Mouse (Mus musculus) left cerebral cortex, adult 2 months (tissue): Measurements from ENCODE around the gene Tma7. TPM values are rescaled to one million over a fixed set of nuclear protein-coding genes. Genes with fewer than 3 reads are reported as not detected.

Source experiments
- DNase-seq, 2 experiments: peaks; one replicate each; pipeline ENCODE4 v3.0.0; 2021 to 2022; ENCODE audit warnings: low spot score in 2 of 2, mixed read lengths in 1 of 2; ENCODE audit errors: extremely low spot score in 1 of 2
- H3K27ac ChIP-seq: fragments of 200-600 bp; 2 replicates; pipeline ENCODE4 v1.8.1; 2022
- H3K4me3 ChIP-seq: fragments of 200-600 bp; 2 replicates; pipeline ENCODE4 v1.8.1; 2022
- CTCF ChIP-seq: fragments of 200-600 bp; IDR thresholded peaks from 2 replicates; pipeline ENCODE4 v1.8.1; 2022; ENCODE audit warnings: antibody characterized with exemption, mild to moderate bottlenecking, moderate library complexity
- intact Hi-C: fragments of 180-260 bp; cut with DNase I; formaldehyde crosslinking; loops from one replicate; pipeline ENCODE4 v1.15.1; 2025
- total RNA-seq, 2 experiments: library from RNA; stranded (reverse); gene quantifications; 2 replicates each; pipeline ENCODE4 v1.2.3; 2021

Tma7 gene
- total RNA-seq, 2 experiments from 2014 or later, result 312 to 332 TPM

DNA sequence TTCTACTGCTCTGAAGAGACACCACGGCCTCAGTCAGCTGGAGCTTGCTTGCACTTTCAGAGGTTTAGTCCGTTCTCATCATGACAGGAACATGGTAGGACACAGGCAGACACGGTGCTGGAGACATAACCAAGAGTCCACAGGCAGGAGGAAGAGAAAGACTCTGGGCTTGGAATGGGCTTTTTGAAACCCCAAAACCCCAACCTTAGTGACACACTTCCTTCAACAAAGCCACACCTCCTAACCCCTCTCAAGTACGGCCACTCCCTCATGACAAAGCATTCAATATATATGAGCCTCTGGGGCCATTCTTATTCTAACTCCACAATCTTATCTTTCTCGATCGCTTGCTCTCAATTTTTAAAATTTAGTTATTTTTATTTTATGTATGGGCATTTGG, 50.0 kb downstream of the Tma7 start:
- no peak overlapping the region for H3K4me3 ChIP-seq
- no peak for TF ChIP-seq CTCF
- H3K27ac ChIP-seq, result no peak overlapping the region
- intact Hi-C loops, result no loop called here
- no peak for DNase-seq

DNA sequence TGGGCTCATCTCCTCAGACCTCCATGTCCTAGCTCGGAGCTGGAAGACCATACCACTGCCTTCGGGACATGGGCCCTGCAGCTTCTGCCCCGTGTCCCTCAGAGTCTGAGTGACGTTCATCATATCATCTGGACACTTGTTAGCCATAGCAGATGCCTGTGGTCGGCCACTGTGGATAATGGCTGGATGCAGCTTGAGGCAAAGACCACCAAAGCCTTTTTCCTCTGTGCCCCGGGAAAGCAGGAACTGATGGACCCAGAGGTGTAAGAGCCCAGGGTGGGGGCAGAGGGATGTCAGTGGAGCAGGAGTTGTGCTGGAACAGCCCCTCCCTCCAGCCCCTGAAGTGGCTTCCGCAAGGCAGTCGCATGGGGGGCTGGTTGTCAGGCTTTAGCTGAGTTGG, 50.7 kb downstream of the Tma7 start:
- Histone ChIP-seq H3K27ac (no peak overlapping the region), H3K4me3 (no peak overlapping the region)
- no peak for TF ChIP-seq CTCF
- no peak for DNase-seq
- intact Hi-C loops, result no loop called here

DNA sequence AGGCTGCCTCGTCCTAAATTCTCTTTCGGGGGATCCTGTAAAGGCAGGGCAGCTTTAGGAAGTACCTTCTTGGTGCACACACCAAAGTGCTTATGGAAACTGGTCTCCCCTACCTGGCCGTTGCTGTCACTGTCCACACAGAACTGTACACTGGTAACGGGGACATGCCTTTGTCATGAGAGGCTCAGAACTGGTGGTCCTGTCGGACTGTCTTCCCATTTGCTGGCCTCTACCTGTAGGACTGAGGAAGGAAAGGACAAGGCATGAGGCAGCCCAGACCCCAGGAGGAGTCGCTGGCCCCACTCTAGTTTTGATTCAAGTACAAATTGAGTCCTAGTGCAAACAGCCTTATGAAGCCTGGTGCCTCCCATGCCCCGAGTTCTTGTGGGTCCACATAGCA, 51.4 kb downstream of the Tma7 start:
- Histone ChIP-seq H3K27ac (no peak overlapping the region), H3K4me3 (no peak overlapping the region)
- no peak for DNase-seq
- TF ChIP-seq CTCF, result no peak
- intact Hi-C loops, result no loop called here

DNA sequence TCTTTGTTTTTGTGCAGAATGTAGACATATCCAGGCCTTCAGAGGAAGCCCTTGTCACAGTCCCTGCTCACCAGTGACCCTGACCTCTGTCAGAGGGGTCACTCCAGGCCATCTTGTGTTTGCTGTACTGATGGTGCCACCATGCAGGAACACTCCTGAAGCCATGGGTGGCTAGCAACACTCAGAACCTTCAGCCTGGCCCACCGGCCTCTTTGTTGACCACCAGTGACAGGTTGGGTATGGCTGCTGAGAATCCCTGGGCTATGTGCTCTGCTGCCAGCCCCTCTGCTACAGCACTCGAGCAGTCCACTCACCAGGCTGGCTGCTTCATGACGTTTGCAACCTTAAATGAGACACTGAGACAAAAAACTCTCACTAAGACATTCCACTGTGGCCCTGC, 52.1 kb downstream of the Tma7 start:
- H3K27ac ChIP-seq, result no peak overlapping the region
- DNase-seq, result no peak
- intact Hi-C loops, result no loop called here
- TF ChIP-seq CTCF, result no peak
- H3K4me3 ChIP-seq, result no peak overlapping the region

DNA sequence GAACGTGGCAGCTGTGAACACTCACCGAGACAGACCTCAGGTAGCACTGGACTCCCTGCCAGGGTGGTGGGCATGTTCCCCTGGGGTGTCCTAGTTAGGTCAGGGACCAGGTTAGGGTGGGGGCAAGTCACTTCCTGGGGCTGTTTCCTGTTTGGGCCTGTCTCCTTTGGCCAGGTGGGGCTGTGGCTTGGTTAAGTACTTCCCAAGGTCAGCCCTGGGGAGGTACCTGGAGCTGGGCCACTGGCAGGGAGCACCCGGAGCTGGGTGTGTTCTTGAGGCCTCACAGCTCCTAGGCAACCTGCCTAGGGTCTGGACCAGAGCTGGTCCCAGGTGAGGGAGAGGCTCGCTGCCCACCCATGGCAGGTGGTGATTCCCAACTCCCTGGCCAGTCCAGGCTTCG, 53.5 kb downstream of the Tma7 start:
- no peak for DNase-seq
- intact Hi-C loops, result no loop called here
- Histone ChIP-seq H3K27ac (no peak overlapping the region), H3K4me3 (no peak overlapping the region)
- TF ChIP-seq CTCF, result no peak

DNA sequence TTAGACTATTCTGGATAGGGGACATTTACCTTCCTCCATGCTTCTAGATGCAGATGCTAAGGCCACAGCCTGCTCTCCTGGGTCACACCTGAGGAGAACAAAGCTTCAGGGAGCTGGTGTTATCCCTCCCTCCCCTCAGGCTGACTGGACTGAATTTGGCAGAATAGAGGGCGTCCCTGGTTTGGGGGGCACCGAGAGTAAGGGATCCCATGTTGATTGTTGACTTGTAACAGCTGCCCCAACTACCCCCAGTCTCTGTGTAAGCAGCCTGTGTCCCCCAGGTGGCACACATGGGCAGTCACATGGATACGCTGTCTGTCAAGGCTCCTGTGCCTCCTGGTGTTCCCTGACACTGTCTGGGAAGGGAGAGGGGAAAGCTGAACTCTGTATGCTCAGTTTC, 54.0 kb downstream of the Tma7 start:
- H3K4me3 ChIP-seq, result no peak overlapping the region
- H3K27ac ChIP-seq, result no peak overlapping the region
- no peak for TF ChIP-seq CTCF
- intact Hi-C loops, result no loop called here
- no peak for DNase-seq

DNA sequence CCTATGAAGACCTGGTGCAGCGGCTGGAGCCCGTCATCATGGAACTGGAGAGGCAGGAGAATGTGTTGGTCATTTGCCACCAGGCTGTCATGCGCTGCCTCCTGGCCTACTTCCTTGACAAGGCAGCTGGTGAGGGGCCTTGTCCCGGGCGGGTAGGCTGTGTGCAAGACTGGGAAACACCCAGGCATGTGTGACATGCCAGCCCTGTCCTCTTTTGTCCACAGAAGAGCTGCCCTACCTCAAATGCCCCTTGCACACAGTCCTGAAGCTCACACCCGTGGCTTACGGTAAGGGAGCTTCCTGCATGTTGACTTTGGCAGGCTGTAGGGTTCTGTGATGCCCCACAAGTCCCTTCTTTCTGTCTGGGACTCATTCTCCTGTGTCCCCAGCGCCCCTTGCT, 54.9 kb downstream of the Tma7 start:
- H3K4me3 ChIP-seq, result no peak overlapping the region
- intact Hi-C loops, result no loop called here
- no peak for TF ChIP-seq CTCF
- DNase-seq, result no peak
- H3K27ac ChIP-seq, result no peak overlapping the region

Other genes starting within 250 kb of the Tma7 start
- 10 to 100 TPM; 17.1 to 17.8 TPM for gene Slc26a6, start 229.3 kb downstream of the Tma7 start, total RNA-seq
- not detected for gene Tmem89, start 168.0 kb downstream of the Tma7 start, total RNA-seq
- 100 to 1,000 TPM; 358 to 364 TPM for gene Uqcrc1, start 146.0 kb downstream of the Tma7 start, total RNA-seq
- gene Col7a1, start 129.0 kb downstream of the Tma7 start, total RNA-seq, result 1 to 10 TPM; 2.8 to 4.0 TPM
- under 1 TPM; 0.40 to 0.41 TPM for gene Ucn2, start 96.6 kb downstream of the Tma7 start, total RNA-seq
- 10 to 100 TPM; 15.8 to 17.7 TPM for gene Pfkfb4, start 90.8 kb downstream of the Tma7 start, total RNA-seq
- 10 to 100 TPM; 71.6 to 77.5 TPM for gene Shisa5, start 44.0 kb downstream of the Tma7 start, total RNA-seq
- 10 to 100 TPM; 11.7 to 15.3 TPM for gene Trex1, start 22.9 kb downstream of the Tma7 start, total RNA-seq
- gene Atrip, start 8.5 kb downstream of the Tma7 start, total RNA-seq, result 10 to 100 TPM; 28.0 to 28.3 TPM
- gene Ccdc51, start 94 bp downstream of the Tma7 start, total RNA-seq, result 1 to 10 TPM; 8.0 to 8.6 TPM
- 10 to 100 TPM; 65.0 to 70.5 TPM for gene Plxnb1, start 12.8 kb upstream of the Tma7 start, total RNA-seq
- not detected for gene Fbxw21, start 79.5 kb upstream of the Tma7 start, total RNA-seq
- not detected for gene Fbxw13, start 113.4 kb upstream of the Tma7 start, total RNA-seq
- not detected for gene Fbxw20, start 152.2 kb upstream of the Tma7 start, total RNA-seq
- not detected for gene Fbxw14, start 205.1 kb upstream of the Tma7 start, total RNA-seq